Mouse (Mus musculus): ENCODE results near the gene Wfs1. TPM values are rescaled to one million over a fixed set of nuclear protein-coding genes. Genes with fewer than 3 reads are reported as not detected.
A peak's percentile ranks its signal among the peaks of the same experiment; 100 is the strongest.
"Not testable (repeated sequence)": the region's sequence is repeated elsewhere in the genome, so short reads cannot be mapped to it uniquely, and the experiment has no call there.

Wfs1 gene
- polyA plus RNA-seq, 1 experiment from 2014 or later = 20.1 TPM

DNA sequence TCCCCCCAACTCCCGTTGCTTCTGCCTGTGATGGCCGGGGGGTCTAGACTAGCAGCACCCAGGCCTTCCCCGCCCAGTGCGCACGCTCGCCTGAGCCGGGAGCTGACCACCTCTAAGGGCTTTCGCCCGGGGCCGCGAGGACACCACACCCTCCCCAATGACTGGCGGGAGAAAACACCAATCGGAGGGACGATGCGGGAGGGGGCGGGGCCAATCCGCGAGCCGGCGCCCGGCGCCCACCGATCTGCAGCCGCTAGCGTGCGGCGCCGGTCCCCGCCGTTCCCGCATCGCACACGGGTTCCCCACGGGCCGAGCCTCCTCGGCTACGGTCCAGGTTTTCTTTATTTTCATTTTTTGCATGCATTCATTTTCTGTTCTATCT lies 39.1 kb upstream of the Wfs1 start:
- no peak overlapping the region for H3K27ac ChIP-seq (replicated peaks in 1 of 2; ENCODE audit: control insufficient read depth in 1 of 2, insufficient read depth in 1 of 2, low read depth in 2 of 2, low read length in 2 of 2)
- no peaks in the 10 kb centered on the region for H3K36me3 ChIP-seq (ENCODE audit: control insufficient read depth, insufficient read depth, low read length)
- WGBS = under 1% methylated on average over 36 of the region's 37 CpGs
- peak overlapping the region; percentile 51 to 60 for H3K4me3 ChIP-seq (ENCODE audit: control insufficient read depth in 1 of 2, insufficient read depth in 1 of 2, low read depth in 1 of 2, low read length in 2 of 2)
- H3K9ac ChIP-seq (ENCODE audit: low read length) = peak overlapping the region; percentile 57
- ATAC-seq (ENCODE audit: insufficient number of reproducible peaks, insufficient read depth, low FRiP score, low read depth) = peak; percentile 60
- peaks cover 76% of the 10 kb centered on the region for H3K27me3 ChIP-seq (ENCODE audit: control insufficient read depth, insufficient read depth, low read length)
- H3K4me1 ChIP-seq (ENCODE audit: control insufficient read depth in 2 of 2, insufficient read depth in 2 of 2, low read length in 2 of 2) = peaks cover 6% of the 10 kb centered on the region in 2 experiments; a peak in 3 of 4 replicates
- H3K4me2 ChIP-seq (ENCODE audit: low read length) = peak overlapping the region; percentile 99
- H3K9me3 ChIP-seq (ENCODE audit: control insufficient read depth, low read length) = no peaks in the 10 kb centered on the region

- Histone ChIP-seq H3K4me1 (ENCODE audit: control insufficient read depth in 2 of 2, insufficient read depth in 2 of 2, low read length in 2 of 2) (peaks cover 6% of the 10 kb centered on the region in 2 experiments; a peak in 3 of 4 replicates), H3K27me3 (ENCODE audit: control insufficient read depth, insufficient read depth, low read length) (peaks cover 76% of the 10 kb centered on the region), H3K9me3 (ENCODE audit: control insufficient read depth, low read length) (no peaks in the 10 kb centered on the region), H3K9ac (ENCODE audit: low read length) (no peak overlapping the region), H3K4me3 (ENCODE audit: control insufficient read depth in 1 of 2, insufficient read depth in 1 of 2, low read depth in 1 of 2, low read length in 2 of 2) (peak overlapping the region; percentile 51 to 60), H3K4me2 (ENCODE audit: low read length) (peak overlapping the region; percentile 99), H3K27ac (replicated peaks in 1 of 2; ENCODE audit: control insufficient read depth in 1 of 2, insufficient read depth in 1 of 2, low read depth in 2 of 2, low read length in 2 of 2) (no peak overlapping the region), H3K36me3 (ENCODE audit: control insufficient read depth, insufficient read depth, low read length) (no peaks in the 10 kb centered on the region)
- whole genome bisulfite sequencing = 11% methylated on average over 13 of the region's 13 CpGs
- no peak for ATAC-seq (ENCODE audit: insufficient number of reproducible peaks, insufficient read depth, low FRiP score, low read depth)
Measured at GRCm38 (mm10) chr5:37027701-37028100, 38.7 kb upstream of the Wfs1 start.

DNA sequence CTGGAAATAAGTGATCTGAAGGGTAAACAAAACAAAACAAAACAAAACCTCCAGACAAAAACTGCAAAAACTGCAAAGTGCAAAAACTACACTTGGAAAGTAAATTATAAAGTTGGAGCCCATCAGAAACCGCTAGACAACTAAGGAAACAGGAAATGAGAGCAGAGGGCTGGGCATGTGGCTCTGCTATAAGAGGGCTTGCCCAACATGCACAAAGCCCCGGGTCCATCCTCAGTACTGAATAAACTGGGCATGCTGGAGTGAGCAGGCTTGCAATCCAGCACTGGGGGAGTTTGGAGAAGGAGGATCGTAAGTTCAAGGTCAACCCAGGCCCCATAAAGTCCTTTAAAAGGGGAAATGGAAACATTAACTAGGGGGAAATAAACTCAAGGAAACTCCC lies 28.2 kb upstream of the Wfs1 start:
- Histone ChIP-seq H3K4me3 (ENCODE audit: control insufficient read depth in 1 of 2, insufficient read depth in 1 of 2, low read depth in 1 of 2, low read length in 2 of 2) (no peak overlapping the region), H3K4me1 (ENCODE audit: control insufficient read depth in 2 of 2, insufficient read depth in 2 of 2, low read length in 2 of 2) (no peaks in the 10 kb centered on the region), H3K27ac (replicated peaks in 1 of 2; ENCODE audit: control insufficient read depth in 1 of 2, insufficient read depth in 1 of 2, low read depth in 2 of 2, low read length in 2 of 2) (no peak overlapping the region), H3K9me3 (ENCODE audit: control insufficient read depth, low read length) (no peaks in the 10 kb centered on the region), H3K9ac (ENCODE audit: low read length) (no peak overlapping the region), H3K27me3 (ENCODE audit: control insufficient read depth, insufficient read depth, low read length) (peaks cover 22% of the 10 kb centered on the region; the same call in 1 of the 2 replicates), H3K4me2 (ENCODE audit: low read length) (no peak overlapping the region), H3K36me3 (ENCODE audit: control insufficient read depth, insufficient read depth, low read length) (no peaks in the 10 kb centered on the region)
- ATAC-seq (ENCODE audit: insufficient number of reproducible peaks, insufficient read depth, low FRiP score, low read depth) = no peak
- WGBS = 62% methylated on average over 3 of the region's 3 CpGs

DNA sequence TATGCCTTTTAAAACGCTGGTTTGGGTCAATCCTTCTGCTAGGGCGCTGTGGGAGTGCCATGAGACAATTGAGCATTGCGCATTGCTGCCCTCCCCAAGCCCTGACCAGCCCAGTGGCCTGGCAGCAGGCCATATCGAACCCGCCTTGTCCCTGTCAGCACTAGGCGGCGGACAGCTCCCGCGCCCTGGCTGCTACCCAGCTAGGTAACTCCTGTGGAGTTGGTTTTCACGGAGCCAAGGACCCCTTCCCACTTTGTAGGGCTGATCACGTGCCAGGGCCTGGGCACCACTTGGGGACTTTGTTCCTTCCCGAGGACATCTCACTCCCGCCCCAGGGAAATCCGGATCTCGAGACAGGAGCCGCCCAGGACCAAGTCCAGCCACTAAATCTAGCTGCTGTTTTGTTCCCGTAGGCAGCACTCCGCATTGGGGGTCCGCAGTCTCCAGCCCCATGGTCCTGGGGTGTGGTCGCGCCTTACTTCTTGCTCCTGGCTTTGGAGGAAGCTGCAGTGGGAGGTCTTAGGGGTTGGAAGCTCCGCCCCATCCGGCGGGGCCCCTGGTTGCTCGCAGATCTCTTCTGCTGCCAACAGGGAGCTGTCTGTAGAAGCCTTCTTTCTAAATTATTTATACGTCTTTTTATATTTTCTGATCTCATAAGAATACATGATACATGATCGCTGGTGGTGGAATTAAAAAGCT lies 26.8 kb upstream of the Wfs1 start:
- no peak overlapping the region for H3K27ac ChIP-seq (replicated peaks in 1 of 2; ENCODE audit: control insufficient read depth in 1 of 2, insufficient read depth in 1 of 2, low read depth in 2 of 2, low read length in 2 of 2)
- no peak overlapping the region for H3K4me3 ChIP-seq (ENCODE audit: control insufficient read depth in 1 of 2, insufficient read depth in 1 of 2, low read depth in 1 of 2, low read length in 2 of 2)
- H3K9ac ChIP-seq (ENCODE audit: low read length) = no peak overlapping the region
- H3K4me1 ChIP-seq (ENCODE audit: control insufficient read depth in 2 of 2, insufficient read depth in 2 of 2, low read length in 2 of 2) = no peaks in the 10 kb centered on the region
- no peak for ATAC-seq (ENCODE audit: insufficient number of reproducible peaks, insufficient read depth, low FRiP score, low read depth)
- no peaks in the 10 kb centered on the region for H3K9me3 ChIP-seq (ENCODE audit: control insufficient read depth, low read length)
- peaks cover 13% of the 10 kb centered on the region; the same call in 1 of the 2 replicates for H3K27me3 ChIP-seq (ENCODE audit: control insufficient read depth, insufficient read depth, low read length)
- no peak overlapping the region for H3K4me2 ChIP-seq (ENCODE audit: low read length)
- H3K36me3 ChIP-seq (ENCODE audit: control insufficient read depth, insufficient read depth, low read length) = no peaks in the 10 kb centered on the region
- 7% methylated on average over 27 of the region's 27 CpGs for WGBS

DNA sequence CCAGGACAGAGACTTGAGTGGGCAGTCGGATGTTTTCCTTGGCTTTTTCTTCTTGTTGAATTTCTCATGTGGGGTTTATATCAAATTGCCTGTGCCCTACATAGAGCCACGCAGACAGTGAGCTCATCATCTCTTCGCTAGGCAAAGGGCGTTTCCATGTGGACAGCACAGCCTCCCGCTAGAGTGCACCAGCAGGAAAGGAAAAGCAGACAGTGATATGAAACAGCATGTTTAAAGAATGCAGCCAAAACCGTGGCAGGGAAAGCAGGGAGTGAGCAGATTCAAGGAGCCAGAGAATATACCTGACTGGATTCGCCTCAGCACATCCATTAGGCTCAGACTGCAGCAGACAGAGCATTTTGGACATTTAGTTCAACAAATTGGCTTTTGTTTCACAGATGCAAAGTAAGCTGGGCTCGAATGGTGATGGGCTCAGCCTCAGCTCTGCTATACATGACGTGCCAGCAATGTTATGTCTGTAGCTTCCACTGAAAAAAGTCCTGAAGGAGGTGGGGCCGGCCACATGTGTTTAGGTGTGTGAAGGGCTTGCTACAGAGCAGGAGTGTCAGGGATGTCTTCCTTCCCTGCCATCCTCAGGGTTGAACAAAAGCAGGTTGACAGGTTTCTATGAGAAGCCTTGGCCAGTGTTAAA lies 21.8 kb upstream of the Wfs1 start:
- ATAC-seq (ENCODE audit: insufficient number of reproducible peaks, insufficient read depth, low FRiP score, low read depth) = no peak
- WGBS = 67% methylated on average over 10 of the region's 10 CpGs
- Histone ChIP-seq H3K4me2 (ENCODE audit: low read length) (no peak overlapping the region), H3K4me1 (ENCODE audit: control insufficient read depth in 2 of 2, insufficient read depth in 2 of 2, low read length in 2 of 2) (no peaks in the 10 kb centered on the region), H3K27me3 (ENCODE audit: control insufficient read depth, insufficient read depth, low read length) (peaks cover 2% of the 10 kb centered on the region; the same call in 1 of the 2 replicates), H3K27ac (replicated peaks in 1 of 2; ENCODE audit: control insufficient read depth in 1 of 2, insufficient read depth in 1 of 2, low read depth in 2 of 2, low read length in 2 of 2) (no peak overlapping the region), H3K9ac (ENCODE audit: low read length) (no peak overlapping the region), H3K4me3 (ENCODE audit: control insufficient read depth in 1 of 2, insufficient read depth in 1 of 2, low read depth in 1 of 2, low read length in 2 of 2) (no peak overlapping the region), H3K9me3 (ENCODE audit: control insufficient read depth, low read length) (peaks cover 4% of the 10 kb centered on the region; the same call in 1 of the 2 replicates), H3K36me3 (ENCODE audit: control insufficient read depth, insufficient read depth, low read length) (no peaks in the 10 kb centered on the region)

DNA sequence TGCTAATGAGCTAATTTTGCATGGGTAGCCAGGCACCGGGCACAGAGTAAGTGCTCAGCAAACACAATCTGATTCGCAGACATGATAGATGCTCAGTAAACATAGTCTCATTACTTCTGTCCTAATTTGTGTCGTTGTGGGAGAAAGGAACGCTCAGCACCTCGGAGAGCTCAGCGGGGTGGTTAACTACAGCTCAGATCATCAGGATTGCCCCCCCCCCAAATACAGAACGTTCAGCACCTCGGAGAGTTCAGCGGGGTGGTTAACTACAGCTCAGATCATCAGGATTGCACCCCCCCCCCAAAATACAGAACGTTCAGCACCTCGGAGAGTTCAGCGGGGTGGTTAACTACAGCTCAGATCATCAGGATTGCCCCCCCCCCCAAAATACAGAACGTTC lies 20.8 kb upstream of the Wfs1 start:
- H3K27me3 ChIP-seq (ENCODE audit: control insufficient read depth, insufficient read depth, low read length); ATAC-seq (ENCODE audit: insufficient number of reproducible peaks, insufficient read depth, low FRiP score, low read depth): not testable (repeated sequence)
- 19% methylated on average over 13 of the region's 13 CpGs for WGBS

DNA sequence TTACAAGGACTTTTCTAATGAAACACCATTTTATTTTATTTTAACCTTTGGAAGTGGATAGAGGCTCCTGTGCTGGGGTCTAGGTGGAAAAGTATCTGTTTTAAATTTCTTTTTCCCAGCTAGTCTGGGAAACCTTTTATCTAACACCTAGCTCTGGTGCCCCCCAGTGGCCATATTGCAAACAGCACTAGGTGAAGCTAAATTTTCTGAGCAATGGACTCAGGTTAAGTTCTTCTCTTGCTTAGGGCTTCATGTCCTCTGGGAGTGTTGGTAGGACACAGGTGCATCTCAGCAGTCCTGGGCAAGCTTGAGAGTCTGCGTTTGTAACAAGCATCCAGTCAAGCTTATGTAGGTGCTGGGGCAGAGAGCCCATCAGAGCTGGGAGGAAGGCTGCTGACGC lies 13.0 kb upstream of the Wfs1 start:
- no peaks in the 10 kb centered on the region; the same call in 1 of the 2 replicates for H3K27me3 ChIP-seq (ENCODE audit: control insufficient read depth, insufficient read depth, low read length)
- no peaks in the 10 kb centered on the region for H3K9me3 ChIP-seq (ENCODE audit: control insufficient read depth, low read length)
- no peaks in the 10 kb centered on the region for H3K4me1 ChIP-seq (ENCODE audit: control insufficient read depth in 2 of 2, insufficient read depth in 2 of 2, low read length in 2 of 2)
- WGBS = 50% methylated on average over 2 of the region's 2 CpGs
- no peak overlapping the region for H3K27ac ChIP-seq (replicated peaks in 1 of 2; ENCODE audit: control insufficient read depth in 1 of 2, insufficient read depth in 1 of 2, low read depth in 2 of 2, low read length in 2 of 2)
- ATAC-seq (ENCODE audit: insufficient number of reproducible peaks, insufficient read depth, low FRiP score, low read depth) = no peak
- H3K4me3 ChIP-seq (ENCODE audit: control insufficient read depth in 1 of 2, insufficient read depth in 1 of 2, low read depth in 1 of 2, low read length in 2 of 2) = no peak overlapping the region
- no peak overlapping the region for H3K9ac ChIP-seq (ENCODE audit: low read length)
- H3K4me2 ChIP-seq (ENCODE audit: low read length) = no peak overlapping the region
- H3K36me3 ChIP-seq (ENCODE audit: control insufficient read depth, insufficient read depth, low read length) = no peaks in the 10 kb centered on the region

More for the DNA sequence above, 20.8 kb upstream of the Wfs1 start:
- H3K9ac ChIP-seq (ENCODE audit: low read length); H3K4me3 ChIP-seq (ENCODE audit: control insufficient read depth in 1 of 2, insufficient read depth in 1 of 2, low read depth in 1 of 2, low read length in 2 of 2); H3K4me1 ChIP-seq (ENCODE audit: control insufficient read depth in 2 of 2, insufficient read depth in 2 of 2, low read length in 2 of 2); H3K4me2 ChIP-seq (ENCODE audit: low read length); H3K36me3 ChIP-seq (ENCODE audit: control insufficient read depth, insufficient read depth, low read length); H3K27ac ChIP-seq (replicated peaks in 1 of 2; ENCODE audit: control insufficient read depth in 1 of 2, insufficient read depth in 1 of 2, low read depth in 2 of 2, low read length in 2 of 2); H3K9me3 ChIP-seq (ENCODE audit: control insufficient read depth, low read length): not testable (repeated sequence)

Measured in heart, embryonic 14.5 days (tissue).